In genomic region chr2:61655046-61655381, GRCm38 (mm10) we compare ENCODE assay signal across 7 mouse cellular contexts. TPM values are rescaled to one million over a fixed set of nuclear protein-coding genes. Genes with fewer than 3 reads are reported as not detected.
DNase-seq lines count a peak whose midpoint lies in the region; ATAC-seq and TF ChIP-seq lines count a peak whose summit lies in the region.

No protein-coding gene starts in this region.

- peak overlapping the region; percentile 59 for H3K4me3 ChIP-seq in liver, embryonic 11.5 days (ENCODE audit: low read depth, low read length)
- H3K4me3 ChIP-seq in forebrain, embryonic 11.5 days (ENCODE audit: low read depth, low read length): peak overlapping the region; percentile 45
- H3K4me3 ChIP-seq in intestine, postnatal 0 days (ENCODE audit: low read depth, low read length): peak overlapping the region; percentile 55
- peak overlapping the region; percentile 61 for H3K4me3 ChIP-seq in olfactory bulb, adult 2 months (ENCODE audit: insufficient read depth, low read depth, low read length)

- no peak for TF ChIP-seq POLR2A in olfactory bulb, adult 2 months (IDR thresholded peaks at IDR 0.05; ENCODE audit: insufficient read depth, low read depth, low read length)

- H3K9ac ChIP-seq in liver, embryonic 11.5 days (ENCODE audit: low read depth, low read length): peak overlapping the region; percentile 34; the same call in 1 of the 2 replicates
- H3K9ac ChIP-seq in forebrain, embryonic 11.5 days (ENCODE audit: low read length): peak overlapping the region; percentile 75; the same call in 1 of the 2 replicates
- 0 out of 2 replicates have a peak overlapping the region, but pooled peaks have one; percentile 17 for H3K9ac ChIP-seq in intestine, postnatal 0 days (ENCODE audit: low read depth, low read length)

- peak overlapping the region; percentile 98 for H3K4me2 ChIP-seq in liver, embryonic 11.5 days
- peak overlapping the region; percentile 89 for H3K4me2 ChIP-seq in forebrain, embryonic 11.5 days (ENCODE audit: low read depth, low read length, severe bottlenecking)
- peak overlapping the region; percentile 96 for H3K4me2 ChIP-seq in intestine, postnatal 0 days (replicated peaks; ENCODE audit: low read depth)

- peaks cover 6% of the 10 kb centered on the region for H3K4me1 ChIP-seq in liver, embryonic 11.5 days (replicated peaks; ENCODE audit: control insufficient read depth, insufficient read depth, low read length)
- H3K4me1 ChIP-seq in forebrain, embryonic 11.5 days (replicated peaks; ENCODE audit: control insufficient read depth, insufficient read depth, low read length): no peaks in the 10 kb centered on the region; the same call in 1 of the 2 replicates
- H3K4me1 ChIP-seq in intestine, postnatal 0 days (replicated peaks; ENCODE audit: control insufficient read depth, insufficient read depth, low read length): 0 out of 2 replicates have a peak, but pooled peaks cover 2% of the 10 kb centered on the region
- peaks cover 7% of the 10 kb centered on the region for H3K4me1 ChIP-seq in olfactory bulb, adult 2 months (ENCODE audit: control insufficient read depth, insufficient read depth, low read length)

- ATAC-seq in liver, embryonic 11.5 days (replicated peaks; ENCODE audit: low FRiP score): no peak
- ATAC-seq in forebrain, embryonic 11.5 days (replicated peaks; ENCODE audit: low FRiP score): peak; percentile 42
- peak; percentile 10; the same call in 1 of the 2 replicates for ATAC-seq in intestine, postnatal 0 days
- ATAC-seq in monocyte, adult 5-6 weeks (replicated peaks; ENCODE audit: insufficient number of reproducible peaks, low FRiP score, low TSS enrichment, poor library complexity, severe bottlenecking): no peak

- no peak overlapping the region for H3K27ac ChIP-seq in liver, embryonic 11.5 days (ENCODE audit: low read depth, low read length)
- H3K27ac ChIP-seq in forebrain, embryonic 11.5 days (ENCODE audit: low read depth, low read length): peak overlapping the region; percentile 88
- no peak overlapping the region for H3K27ac ChIP-seq in intestine, postnatal 0 days (ENCODE audit: low read depth, low read length)
- no peak overlapping the region for H3K27ac ChIP-seq in olfactory bulb, adult 2 months (ENCODE audit: insufficient read depth, low read depth, low read length)

- H3K36me3 ChIP-seq in liver, embryonic 11.5 days (ENCODE audit: control insufficient read depth, insufficient read depth, low read length): 0 out of 2 replicates have a peak, but pooled peaks cover under 1% of the 10 kb centered on the region
- no peaks in the 10 kb centered on the region for H3K36me3 ChIP-seq in forebrain, embryonic 11.5 days (ENCODE audit: control insufficient read depth, insufficient read depth, low read length)
- peaks cover 3% of the 10 kb centered on the region for H3K36me3 ChIP-seq in intestine, postnatal 0 days (ENCODE audit: control insufficient read depth, insufficient read depth)

- peaks cover 5% of the 10 kb centered on the region for H3K27me3 ChIP-seq in liver, embryonic 11.5 days (replicated peaks; ENCODE audit: control insufficient read depth, insufficient read depth, low read length)
- no peaks in the 10 kb centered on the region; the same call in 1 of the 2 replicates for H3K27me3 ChIP-seq in forebrain, embryonic 11.5 days (ENCODE audit: control insufficient read depth, insufficient read depth, low read length)
- 0 out of 2 replicates have a peak, but pooled peaks cover 4% of the 10 kb centered on the region for H3K27me3 ChIP-seq in intestine, postnatal 0 days (replicated peaks; ENCODE audit: control insufficient read depth, insufficient read depth, low read length)

- no peaks in the 10 kb centered on the region for H3K9me3 ChIP-seq in liver, embryonic 11.5 days (ENCODE audit: control insufficient read depth, low read length)
- no peaks in the 10 kb centered on the region for H3K9me3 ChIP-seq in forebrain, embryonic 11.5 days (ENCODE audit: control insufficient read depth, low read length)
- no peaks in the 10 kb centered on the region for H3K9me3 ChIP-seq in intestine, postnatal 0 days (ENCODE audit: control insufficient read depth)

- DNase-seq in liver, embryonic 11.5 days (ENCODE audit: low spot score): no peak
- DNase-seq in liver: no peak
- no peak for DNase-seq in forebrain, embryonic 11.5 days (ENCODE audit: low spot score)
- no peak for DNase-seq in gastrocnemius, adult 18-20 months (ENCODE audit: low spot score)

- WGBS in liver, embryonic 11.5 days: 24% methylated on average over 12 of the region's 12 CpGs
- WGBS in forebrain, embryonic 11.5 days: 4% methylated on average over 12 of the region's 12 CpGs
- WGBS in intestine, postnatal 0 days: 44% methylated on average over 12 of the region's 12 CpGs
- 29% methylated on average over 12 of the region's 12 CpGs for WGBS in olfactory bulb, adult 2 months

- no peak for TF ChIP-seq CTCF in intestine, postnatal 0 days (IDR thresholded peaks at IDR 0.05; ENCODE audit: low read depth)
- TF ChIP-seq CTCF in olfactory bulb, adult 2 months (IDR thresholded peaks at IDR 0.05; ENCODE audit: insufficient read depth, low read depth, low read length): no peak

RNA-seq across cellular contexts. Expression of gene Psmd14, which starts 56.5 kb away (rescaled TPM):
- polyA plus RNA-seq in liver, embryonic 11.5 days (2014; fragmentation: Nextera tagmentation; extraction: Ambion mirVana): 247 and 278 TPM in 2 replicates
- 271 and 294 TPM in 2 replicates for polyA plus RNA-seq in forebrain, embryonic 11.5 days (2014; fragmentation: Nextera tagmentation; extraction: Ambion mirVana)
- 115 and 120 TPM in 2 replicates for polyA plus RNA-seq in intestine, postnatal 0 days (2015; fragmentation: Nextera tagmentation; extraction: Ambion mirVana)
- not detected in 2 replicates for polyA plus RNA-seq in olfactory bulb, adult 2 months (2012; ENCODE audit: insufficient read depth, insufficient read length, low replicate concordance, missing spikeins)
- total RNA-seq in monocyte, adult 5-6 weeks (2017): 152 to 196 TPM (median 170 TPM) in 3 replicates
- 10 to 100 TPM; 60.1 to 63.9 TPM for total RNA-seq in gastrocnemius, adult 18-20 months (2021)

Comparison
In these comparisons a context has a peak if more than half of its experiments do, and no peak if none do; other contexts are left out.
1. ATAC-seq: peak in forebrain, embryonic 11.5 days (single experiment) and intestine, postnatal 0 days (single experiment); none in liver, embryonic 11.5 days (single experiment) and monocyte, adult 5-6 weeks (single experiment).
2. H3K9ac ChIP-seq: peak in every context shown above with its lines; median percentile 75 in forebrain, embryonic 11.5 days; 34 in liver, embryonic 11.5 days; 17 in intestine, postnatal 0 days.
3. Peak in every context shown above with its lines, with median percentiles within 50 percentile points of each other: H3K4me2 ChIP-seq and H3K4me3 ChIP-seq.